Mouse (Mus musculus) ES-Bruce4 (cell line): Measurements from ENCODE around the gene Ctc1.

ENCODE experiments used
- CTCF ChIP-seq: IDR thresholded peaks from one replicate; pipeline ENCODE4 v1.8.1; 2011; ENCODE audit warnings: low read depth, low read length
- POLR2A ChIP-seq: IDR thresholded peaks from one replicate; pipeline ENCODE4 v1.8.1; 2011; ENCODE audit warnings: low read length; ENCODE audit not compliant: insufficient read depth

GRCm38 (mm10) chr11:69072234-69072633 lies 56.5 kb downstream of the Ctc1 start:
- no peak for TF ChIP-seq CTCF
- TF ChIP-seq POLR2A, result no peak
